Mouse (Mus musculus) activated CD4-positive, CD25-positive, alpha-beta regulatory T cell, adult 9 weeks (primary cell): ENCODE measurements around the gene Selenok. TPM values are rescaled to one million over a fixed set of nuclear protein-coding genes. Genes with fewer than 3 reads are reported as not detected.

Source experiments
- polyA plus RNA-seq: library from polyadenylated mRNA; unstranded; fragments of 100-300 nt; shearing (Covaris generic); gene quantifications from one replicate; pipeline ENCODE4 v1.2.1, GENCODE M21; 2017

Selenok gene
- polyA plus RNA-seq = 263 TPM

GRCm38 (mm10) chr14:29968075-29968821 lies at the start of gene Selenok:
Gene Selenok, plus strand, starts transcription at chr14:29968308.

GRCm38 (mm10) chr14:29978254-29979204 lies 10.4 kb downstream of the Selenok start, which contains the start of gene Actr8:
Gene Actr8, plus strand, starts transcription at chr14:29978337.

GRCm38 (mm10) chr14:30008733-30009575 lies 40.8 kb downstream of the Selenok start, which contains the start of the genes Il17rb and Chdh:
Gene Il17rb, minus strand, starts transcription at chr14:30008896.
Gene Chdh, plus strand, starts transcription at chr14:30009023.

Other genes starting within 250 kb of the Selenok start
- not detected for gene Cacna2d3, start 246.4 kb upstream of the Selenok start, polyA plus RNA-seq
- 65.0 TPM for gene Actr8, start 10.0 kb downstream of the Selenok start, polyA plus RNA-seq
- 2.1 TPM for gene Il17rb, start 40.6 kb downstream of the Selenok start, polyA plus RNA-seq
- 2.0 TPM for gene Chdh, start 40.7 kb downstream of the Selenok start, polyA plus RNA-seq